Mouse (Mus musculus) megakaryocyte, embryonic 14.5 days (primary cell): ENCODE data around the gene 4930486L24Rik. TPM values are rescaled to one million over a fixed set of nuclear protein-coding genes. Genes with fewer than 3 reads are reported as not detected.
A peak's percentile ranks its signal among the peaks of the same experiment; 100 is the strongest.
"Not testable (repeated sequence)": the region's sequence is repeated elsewhere in the genome, so short reads cannot be mapped to it uniquely, and the experiment has no call there.

Experiments used
- H3K27me3 ChIP-seq: replicated peaks from 2 replicates; pipeline ENCODE3; 2012; ENCODE audit warnings: inconsistent platforms
- H3K36me3 ChIP-seq: replicated peaks from 2 replicates; pipeline ENCODE3; 2012; ENCODE audit warnings: low read length, inconsistent platforms, mixed read lengths
- H3K4me1 ChIP-seq: 2 replicates; pipeline ENCODE4 v1.6.1; 2012; ENCODE audit warnings: inconsistent platforms
- H3K4me3 ChIP-seq: replicated peaks from 2 replicates; pipeline ENCODE3; 2012; ENCODE audit warnings: moderate library complexity, mild to moderate bottlenecking, inconsistent platforms
- H3K9me3 ChIP-seq: 2 replicates; pipeline ENCODE4 v1.6.1; 2012; ENCODE audit warnings: inconsistent platforms
- FLI1 ChIP-seq: IDR thresholded peaks from 2 replicates; pipeline ENCODE4 v1.6.1; 2012; ENCODE audit warnings: low read length, inconsistent platforms, mixed read lengths
- GATA1 ChIP-seq: IDR thresholded peaks from 3 replicates; pipeline ENCODE4 v1.6.1; 2012; ENCODE audit warnings: mixed read lengths, low read length, inconsistent platforms, borderline replicate concordance
- polyA plus RNA-seq: library from polyadenylated mRNA; stranded (reverse); fragments of >175 nt; gene quantifications from 2 replicates; pipeline ENCODE4 v1.2.3, GENCODE M21; 2012; ENCODE audit warnings: low replicate concordance; ENCODE audit not compliant: insufficient read depth

The 4930486L24Rik gene
- polyA plus RNA-seq: not detected in 2 replicates

DNA sequence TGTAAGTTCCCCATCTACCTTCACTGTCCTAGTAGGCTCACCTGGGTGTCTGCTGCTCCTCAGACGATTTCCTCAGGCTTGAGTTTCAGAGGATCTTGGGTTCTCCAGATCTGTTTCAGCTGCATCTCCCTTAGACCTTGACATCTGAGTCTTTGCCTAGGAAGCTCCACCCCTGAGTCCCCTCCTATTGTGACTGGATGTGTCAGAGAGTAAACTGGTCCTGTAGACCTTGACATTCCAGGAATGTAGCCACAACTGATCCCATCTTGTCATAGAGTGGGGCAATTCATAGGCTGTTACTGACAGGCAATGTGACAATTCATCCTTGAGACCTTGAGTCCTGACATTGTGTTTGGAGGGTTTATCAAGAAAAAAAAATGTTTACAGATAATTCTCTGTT lies at the start of gene 4930486L24Rik:
TSS of gene 4930486L24Rik (minus strand) at position 195 of the 400 bp plus-strand sequence.
- Histone ChIP-seq H3K4me1 (peaks cover 20% of the 10 kb centered on the region), H3K27me3 (no peaks in the 10 kb centered on the region), H3K4me3 (no peak within 1 kb of the TSS), H3K9me3 (no peaks in the 10 kb centered on the region), H3K36me3 (peaks cover 2% of the 10 kb centered on the region)
- no peak for TF ChIP-seq GATA1
- TF ChIP-seq FLI1: no peak

DNA sequence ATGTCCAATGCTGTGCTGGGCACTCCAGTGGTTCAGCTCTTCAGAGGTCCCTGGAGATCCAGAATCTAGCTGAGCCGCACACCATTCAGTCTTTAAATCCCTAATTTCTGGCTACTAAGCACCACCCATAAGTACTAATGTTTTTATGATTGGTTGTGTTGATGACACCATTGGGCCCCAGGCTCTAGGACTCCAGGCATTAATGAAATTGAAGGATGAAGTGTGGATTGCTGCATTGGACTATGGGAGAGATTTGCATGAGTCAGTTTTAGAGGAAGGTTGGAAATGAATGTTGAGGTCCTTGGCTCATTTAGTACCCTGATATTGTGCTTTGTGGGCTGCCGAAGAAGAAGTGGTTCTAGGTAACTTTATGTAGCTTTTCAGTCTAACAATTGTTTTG lies 40.5 kb upstream of the 4930486L24Rik start, which contains the start of gene Tpbpb:
TSS of gene Tpbpb (minus strand) at position 101 of the 400 bp plus-strand sequence.
- peaks cover 22% of the 10 kb centered on the region for H3K4me1 ChIP-seq
- H3K27me3 ChIP-seq: not testable (repeated sequence)

DNA sequence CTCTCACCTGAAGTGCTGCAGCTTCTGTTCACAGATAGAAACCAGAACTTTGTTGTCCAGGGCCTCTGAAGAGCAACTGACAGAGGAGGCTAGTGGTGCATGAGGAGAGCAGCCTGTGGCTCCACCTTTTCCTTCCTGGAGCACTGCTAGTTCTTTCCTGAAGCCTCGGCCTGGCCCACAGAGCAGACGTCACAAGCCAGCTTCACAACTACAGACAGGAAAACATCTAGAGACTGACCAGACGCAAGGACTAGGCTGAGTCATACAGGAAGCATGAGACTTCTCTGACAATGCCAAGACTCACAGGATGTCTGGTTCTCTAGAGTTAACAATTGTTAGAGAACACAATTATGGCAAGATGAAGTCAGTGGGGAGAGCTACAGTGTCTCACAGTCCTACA lies 33.1 kb upstream of the 4930486L24Rik start, which contains the start of gene Ctla2b:
TSS of gene Ctla2b (minus strand) at position 120 of the 400 bp plus-strand sequence.
- peaks cover 66% of the 10 kb centered on the region for H3K4me1 ChIP-seq
- H3K36me3 ChIP-seq: peaks cover 26% of the 10 kb centered on the region
- H3K4me3 ChIP-seq: peak within 1 kb of the TSS; percentile 90
- H3K27me3 ChIP-seq: no peaks in the 10 kb centered on the region
- H3K9me3 ChIP-seq: no peaks in the 10 kb centered on the region
- peak; percentile 88 for TF ChIP-seq FLI1
- TF ChIP-seq GATA1: peak; percentile 67; the same call in 1 of the 3 replicates

More for the DNA sequence above, 40.5 kb upstream of the 4930486L24Rik start, which contains the start of gene Tpbpb:
- H3K9me3 ChIP-seq, H3K36me3 ChIP-seq, H3K4me3 ChIP-seq: not testable (repeated sequence)

DNA sequence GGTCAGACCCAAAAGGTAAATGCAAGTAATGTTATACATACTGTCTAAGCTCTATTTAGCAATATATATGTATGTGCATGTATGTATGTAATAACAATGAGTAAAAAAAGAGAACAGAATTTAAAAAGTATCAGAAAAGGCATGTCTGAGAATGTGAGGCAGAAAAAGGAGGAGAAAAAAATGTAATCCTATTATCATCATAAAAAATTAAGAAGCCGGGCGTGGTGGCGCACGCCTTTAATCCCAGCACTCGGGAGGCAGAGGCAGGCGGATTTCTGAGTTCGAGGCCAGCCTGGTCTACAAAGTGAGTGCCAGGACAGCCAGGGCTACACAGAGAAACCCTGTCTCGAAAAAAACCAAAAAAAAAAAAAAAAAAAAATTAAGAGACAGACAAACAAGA lies 32.5 kb upstream of the 4930486L24Rik start, which contains the start of gene Gm49392:
TSS of gene Gm49392 (minus strand) at position 101 of the 400 bp plus-strand sequence.
- Histone ChIP-seq H3K4me3 (peak within 1 kb of the TSS; percentile 90), H3K4me1 (peaks cover 71% of the 10 kb centered on the region), H3K36me3 (peaks cover 26% of the 10 kb centered on the region)
- not testable (repeated sequence) for H3K27me3 ChIP-seq, H3K9me3 ChIP-seq

DNA sequence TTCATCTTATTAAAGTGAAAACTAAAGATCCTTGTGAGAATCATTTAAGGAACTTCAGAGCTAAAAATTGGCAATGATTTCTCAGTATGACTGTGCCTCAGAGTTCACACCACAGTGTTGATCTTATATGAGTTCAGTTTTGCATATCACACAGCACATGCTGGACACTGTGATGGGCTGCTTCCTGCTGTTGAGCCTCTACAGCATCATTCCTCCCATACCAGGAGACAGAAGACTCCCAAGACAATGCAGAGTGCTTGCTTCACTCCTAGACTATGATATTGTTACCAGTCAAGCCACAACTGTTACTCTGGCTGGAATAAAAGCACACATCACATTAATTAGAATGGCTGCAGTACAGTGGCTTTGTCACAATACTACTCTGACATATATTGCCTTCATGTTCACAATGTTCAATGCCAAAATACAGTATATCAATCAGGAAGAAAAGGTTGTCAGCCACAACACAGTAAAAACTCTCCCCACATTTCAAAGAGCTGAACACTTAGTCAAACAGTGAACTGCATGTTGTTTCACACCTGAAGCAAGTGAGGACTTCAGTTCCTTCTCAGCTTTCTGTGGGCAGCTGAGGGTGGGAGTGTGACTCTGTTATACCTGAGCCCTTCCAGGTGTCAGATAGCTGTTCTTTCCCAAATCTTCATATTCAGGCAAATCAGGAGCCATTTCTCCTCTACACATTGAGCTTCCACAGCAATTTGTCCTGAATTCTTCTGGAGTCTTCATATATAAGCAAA lies 31.3 kb upstream of the 4930486L24Rik start:
- no peaks in the 10 kb centered on the region for H3K9me3 ChIP-seq
- H3K4me1 ChIP-seq: peaks cover 69% of the 10 kb centered on the region
- peaks cover 31% of the 10 kb centered on the region for H3K36me3 ChIP-seq
- H3K4me3 ChIP-seq: peak overlapping the region; percentile 89
- TF ChIP-seq FLI1 (no peak), GATA1 (no peak)
- no peaks in the 10 kb centered on the region for H3K27me3 ChIP-seq

DNA sequence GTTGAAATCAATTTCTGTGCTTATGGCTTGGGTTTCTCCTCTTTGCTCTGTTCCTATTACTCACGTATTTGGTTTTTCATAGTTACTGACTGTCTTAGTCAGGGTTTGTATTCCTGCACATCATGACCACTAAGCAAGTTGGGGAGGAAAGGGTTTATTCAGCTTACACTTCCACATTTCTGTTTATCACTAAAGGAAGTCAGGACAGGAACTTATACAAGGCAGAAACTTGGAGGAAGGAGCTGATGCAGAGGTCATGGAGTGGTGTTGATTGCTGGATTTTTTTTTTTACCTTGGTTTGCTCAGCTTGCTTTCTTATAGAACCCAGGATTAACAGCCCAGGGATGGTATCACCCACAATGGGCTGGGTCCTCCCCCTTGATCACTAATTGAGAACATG lies 28.0 kb upstream of the 4930486L24Rik start:
- H3K4me1 ChIP-seq: peaks cover 51% of the 10 kb centered on the region
- H3K36me3 ChIP-seq: peaks cover 40% of the 10 kb centered on the region
- no peak overlapping the region for H3K4me3 ChIP-seq
- no peaks in the 10 kb centered on the region for H3K9me3 ChIP-seq
- no peaks in the 10 kb centered on the region for H3K27me3 ChIP-seq
- TF ChIP-seq GATA1 (no peak), FLI1 (no peak)

DNA sequence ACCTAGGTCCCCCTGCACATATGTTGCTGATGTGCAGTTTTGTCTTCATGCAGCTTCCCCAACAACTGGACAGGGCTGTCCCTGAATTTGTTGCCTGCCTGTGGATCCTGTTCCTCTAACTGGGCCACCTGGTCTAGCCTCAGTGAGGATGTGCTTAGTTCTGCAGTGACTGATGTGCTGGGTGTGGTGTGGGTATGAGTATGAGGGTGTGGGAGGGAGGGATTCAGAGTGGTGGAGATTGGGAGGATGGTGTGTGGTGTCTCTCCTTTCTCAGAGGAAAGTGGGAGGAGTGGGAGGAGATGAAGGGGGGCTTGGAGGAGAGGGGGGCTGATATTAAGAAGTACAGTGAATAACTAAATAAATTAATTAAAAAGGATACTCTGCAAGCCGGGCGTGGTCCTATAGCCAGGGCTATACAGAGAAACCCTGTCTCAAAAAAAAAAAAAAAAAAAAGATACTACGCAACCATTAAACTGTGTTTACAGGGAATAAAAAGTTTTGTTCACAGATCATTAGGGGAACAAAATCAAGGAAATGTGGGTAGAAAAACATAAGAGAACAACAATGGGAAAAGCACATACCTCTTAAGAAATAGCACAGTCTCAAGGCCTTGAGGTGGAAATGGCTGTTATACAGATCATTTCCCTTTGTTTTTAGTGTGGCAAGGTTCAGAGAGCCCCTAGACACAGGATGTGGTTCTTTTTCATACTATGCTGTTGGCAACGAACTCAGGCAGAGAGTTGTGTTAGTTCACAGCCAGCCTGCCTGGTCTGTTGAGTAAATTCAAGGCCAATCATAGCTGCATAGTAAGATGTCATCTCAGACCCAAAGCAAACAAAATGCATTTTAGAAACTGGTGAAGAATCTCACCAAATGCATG lies 15.8 kb downstream of the 4930486L24Rik start:
- Histone ChIP-seq H3K36me3 (peaks cover 16% of the 10 kb centered on the region), H3K9me3 (no peaks in the 10 kb centered on the region), H3K27me3 (no peaks in the 10 kb centered on the region), H3K4me3 (no peak overlapping the region), H3K4me1 (peaks cover 31% of the 10 kb centered on the region)
- TF ChIP-seq FLI1 (no peak), GATA1 (no peak)

DNA sequence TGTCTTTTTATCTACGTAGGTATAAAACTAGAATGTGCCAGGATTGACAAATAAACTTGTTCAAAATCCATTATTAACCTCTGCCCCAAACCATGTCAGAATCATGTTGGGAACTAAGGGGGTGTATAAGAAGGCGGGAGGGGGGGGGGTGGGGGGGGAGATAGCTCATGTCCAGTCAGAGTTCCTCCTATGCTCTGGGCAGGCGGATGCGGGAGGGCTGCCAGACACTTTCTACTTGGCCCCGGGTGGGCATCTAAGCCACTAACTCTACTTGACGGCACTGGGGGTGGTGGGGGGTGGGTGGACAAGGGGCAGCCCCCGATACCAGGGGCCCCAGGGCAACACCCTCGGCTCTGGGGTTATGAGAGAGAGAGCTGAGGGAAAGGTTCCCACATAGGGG lies 21.1 kb downstream of the 4930486L24Rik start:
- Histone ChIP-seq H3K36me3 (peaks cover 13% of the 10 kb centered on the region), H3K9me3 (no peaks in the 10 kb centered on the region), H3K4me3 (no peak overlapping the region), H3K27me3 (no peaks in the 10 kb centered on the region), H3K4me1 (peaks cover 35% of the 10 kb centered on the region)
- TF ChIP-seq GATA1 (no peak), FLI1 (no peak)

DNA sequence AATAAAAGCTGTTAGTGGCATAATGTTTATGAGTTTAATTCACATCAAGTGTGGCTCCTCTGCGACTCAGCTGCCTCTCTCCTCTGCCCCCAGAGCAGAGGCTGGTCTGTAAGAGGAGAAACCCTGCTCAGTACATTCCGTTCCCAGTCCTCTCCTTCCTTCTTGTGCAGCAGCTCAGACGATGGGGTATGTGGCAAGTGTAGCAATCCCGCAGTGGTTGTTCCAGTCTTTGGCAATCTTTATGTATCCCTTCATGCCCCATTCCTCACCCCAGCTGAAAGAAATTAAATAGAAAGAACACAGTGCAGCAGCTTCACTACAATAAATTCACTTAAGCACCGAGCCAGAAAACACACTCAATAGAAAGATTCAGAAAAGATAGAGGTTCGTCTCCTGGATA lies 21.6 kb downstream of the 4930486L24Rik start:
- peaks cover 12% of the 10 kb centered on the region for H3K36me3 ChIP-seq
- no peak for TF ChIP-seq FLI1
- no peak for TF ChIP-seq GATA1
- H3K27me3 ChIP-seq: no peaks in the 10 kb centered on the region
- H3K9me3 ChIP-seq: no peaks in the 10 kb centered on the region
- H3K4me3 ChIP-seq: no peak overlapping the region
- H3K4me1 ChIP-seq: peaks cover 30% of the 10 kb centered on the region
